Mouse (Mus musculus): ENCODE data around the gene Rpl23. TPM values are rescaled to one million over a fixed set of nuclear protein-coding genes. Genes with fewer than 3 reads are reported as not detected.
A peak's percentile ranks its signal among the peaks of the same experiment; 100 is the strongest.

The Rpl23 gene
- polyA plus RNA-seq, 1 experiment from 2014 or later = 842 TPM

DNA sequence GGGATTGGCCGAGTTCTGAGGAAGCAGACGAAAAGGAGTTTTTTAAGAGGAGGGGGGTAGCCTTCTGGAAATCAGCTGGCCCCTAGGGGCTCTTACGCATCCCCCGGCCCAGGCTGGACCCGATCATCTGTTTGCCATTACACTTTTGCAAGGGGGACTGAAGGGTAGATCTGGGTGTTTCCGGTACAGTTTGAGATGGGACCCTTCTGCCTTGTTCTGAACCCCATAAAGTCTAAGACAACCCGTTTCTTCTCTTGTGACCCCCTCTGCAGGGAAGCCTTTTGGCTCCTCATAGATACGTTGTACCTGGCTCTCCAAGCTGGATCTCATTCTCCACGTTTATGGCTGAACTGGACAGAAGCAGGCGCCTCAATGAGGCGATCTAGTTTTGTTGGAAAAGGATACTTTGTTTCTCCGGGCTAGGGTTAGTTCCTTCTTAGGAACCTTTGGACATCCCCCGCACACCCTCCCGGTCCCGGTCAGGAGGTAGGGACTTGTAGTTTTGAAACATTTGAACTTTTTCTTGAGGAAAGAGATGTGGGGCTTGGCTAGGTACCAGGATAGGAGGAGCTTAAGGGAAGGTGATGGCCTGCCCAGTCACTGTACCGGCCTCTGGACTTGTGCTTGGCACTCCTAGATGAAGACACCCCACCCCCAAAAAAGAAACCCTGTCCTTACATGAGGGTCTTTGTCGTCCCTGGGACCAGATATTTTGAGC is 18.6 kb upstream of the Rpl23 start:
- Histone ChIP-seq H3K27me3 (replicated peaks; ENCODE audit: control insufficient read depth, insufficient read depth, low read length) (no peaks in the 10 kb centered on the region), H3K4me1 (replicated peaks; ENCODE audit: control insufficient read depth, insufficient read depth, low read length) (peaks cover 46% of the 10 kb centered on the region), H3K36me3 (ENCODE audit: control insufficient read depth, insufficient read depth, low read length) (0 out of 2 replicates have a peak, but pooled peaks cover 2% of the 10 kb centered on the region), H3K4me3 (ENCODE audit: low read depth, low read length) (peak overlapping the region; percentile 64), H3K9ac (ENCODE audit: low read depth, low read length) (peak overlapping the region; percentile 72), H3K9me3 (ENCODE audit: control insufficient read depth, low read length) (no peaks in the 10 kb centered on the region), H3K4me2 (peak overlapping the region; percentile 72), H3K27ac (ENCODE audit: low read depth, low read length) (peak overlapping the region; percentile 86)
- ATAC-seq (replicated peaks; ENCODE audit: low FRiP score) (no peak), DNase-seq (ENCODE audit: low spot score) (no peak)
- 10% methylated on average over 17 of the region's 17 CpGs for WGBS

DNA sequence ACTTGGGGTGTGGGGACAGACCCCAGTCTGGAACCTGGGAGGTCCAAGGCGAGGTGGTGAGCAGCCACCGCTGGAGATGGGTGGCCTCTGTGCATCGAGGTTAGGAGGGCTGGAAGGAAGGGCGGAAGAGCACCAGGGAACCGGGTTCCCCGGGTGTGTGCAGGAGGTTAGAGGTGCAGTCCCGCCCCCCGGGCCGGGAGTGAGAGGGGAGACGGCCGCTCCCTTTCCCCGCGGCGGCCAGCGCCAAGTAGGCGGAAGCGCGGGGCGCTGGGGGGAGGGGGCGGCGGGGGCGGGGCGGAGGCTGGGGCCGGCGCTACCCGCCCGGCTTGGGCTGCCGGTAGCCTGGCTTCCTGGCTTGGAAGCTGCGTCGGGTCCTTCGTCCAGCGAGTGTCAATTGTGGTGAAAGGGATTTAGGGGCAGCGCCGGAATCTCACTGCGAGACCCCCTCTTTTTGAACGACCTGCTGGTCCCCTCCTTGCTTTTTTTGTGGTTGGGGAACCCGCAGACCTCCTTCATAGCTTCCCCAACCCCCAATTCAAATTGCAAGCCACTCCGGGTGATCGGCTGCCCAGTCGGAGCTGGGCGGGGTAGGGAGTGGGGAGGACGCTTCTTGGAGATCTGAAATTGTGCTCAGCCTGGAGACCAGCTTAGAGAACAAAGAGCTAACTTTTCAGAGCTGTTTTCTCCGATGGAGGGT is 17.9 kb upstream of the Rpl23 start:
- Histone ChIP-seq H3K4me1 (replicated peaks; ENCODE audit: control insufficient read depth, insufficient read depth, low read length) (peaks cover 39% of the 10 kb centered on the region), H3K27me3 (replicated peaks; ENCODE audit: control insufficient read depth, insufficient read depth, low read length) (no peaks in the 10 kb centered on the region), H3K9ac (ENCODE audit: low read depth, low read length) (peak overlapping the region; percentile 72), H3K27ac (ENCODE audit: low read depth, low read length) (peak overlapping the region; percentile 86), H3K36me3 (ENCODE audit: control insufficient read depth, insufficient read depth, low read length) (0 out of 2 replicates have a peak, but pooled peaks cover 2% of the 10 kb centered on the region), H3K9me3 (ENCODE audit: control insufficient read depth, low read length) (no peaks in the 10 kb centered on the region), H3K4me3 (ENCODE audit: low read depth, low read length) (peak overlapping the region; percentile 64), H3K4me2 (peak overlapping the region; percentile 72)
- peak; percentile 63 for ATAC-seq (replicated peaks; ENCODE audit: low FRiP score)
- under 1% methylated on average over 37 of the region's 43 CpGs for WGBS
- peak; percentile 80 for DNase-seq (ENCODE audit: low spot score)

DNA sequence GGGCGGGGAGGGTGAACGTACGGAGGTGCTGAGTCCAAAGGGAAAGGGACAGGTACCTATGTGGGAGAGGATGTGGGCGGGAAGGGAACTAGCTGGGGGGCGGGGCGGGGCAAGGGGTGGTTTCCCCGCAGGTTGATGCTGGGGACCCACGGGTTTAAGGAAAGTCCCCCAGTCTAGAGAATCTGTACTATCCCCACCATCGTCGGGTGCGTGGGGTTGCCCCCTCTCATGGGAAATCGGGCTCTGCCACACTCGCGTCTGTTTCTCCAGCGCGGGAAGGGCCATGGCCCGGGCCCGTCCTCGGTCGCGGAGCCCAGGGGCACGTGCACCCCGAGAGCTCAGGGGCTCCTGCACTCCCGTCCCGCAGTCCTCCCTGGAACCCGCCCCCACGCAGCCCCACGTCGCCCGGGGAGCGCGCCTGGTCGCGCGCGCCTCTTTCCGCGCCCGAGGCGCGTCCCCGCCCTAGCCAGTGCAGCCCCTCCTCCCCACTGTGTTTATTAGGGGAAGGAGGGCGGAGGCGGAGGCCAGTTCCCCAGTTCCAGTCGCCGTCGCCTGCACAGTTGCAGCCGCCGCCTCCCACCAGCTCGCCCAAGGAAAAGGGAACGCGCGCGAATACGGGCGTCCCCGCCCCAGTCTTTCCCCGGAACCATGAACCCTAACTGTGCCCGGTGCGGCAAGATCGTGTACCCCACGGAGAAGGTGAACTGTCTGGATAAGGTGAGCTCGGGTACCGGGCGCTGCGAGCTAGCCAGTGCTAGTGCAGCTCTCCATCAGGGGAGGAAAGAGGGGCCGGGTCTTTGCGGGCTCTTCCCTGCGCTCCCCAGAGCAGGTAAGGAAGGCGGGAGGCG is 17.1 kb upstream of the Rpl23 start:
- peak; percentile 79 for ATAC-seq (replicated peaks; ENCODE audit: low FRiP score)
- Histone ChIP-seq H3K9me3 (ENCODE audit: control insufficient read depth, low read length) (no peaks in the 10 kb centered on the region), H3K27me3 (replicated peaks; ENCODE audit: control insufficient read depth, insufficient read depth, low read length) (no peaks in the 10 kb centered on the region), H3K36me3 (ENCODE audit: control insufficient read depth, insufficient read depth, low read length) (0 out of 2 replicates have a peak, but pooled peaks cover 2% of the 10 kb centered on the region), H3K27ac (ENCODE audit: low read depth, low read length) (peak overlapping the region; percentile 86), H3K4me3 (ENCODE audit: low read depth, low read length) (peak overlapping the region; percentile 64), H3K9ac (ENCODE audit: low read depth, low read length) (peak overlapping the region; percentile 72), H3K4me1 (replicated peaks; ENCODE audit: control insufficient read depth, insufficient read depth, low read length) (peaks cover 31% of the 10 kb centered on the region), H3K4me2 (peak overlapping the region; percentile 72)
- DNase-seq (ENCODE audit: low spot score) = peak; percentile 89
- under 1% methylated on average over 71 of the region's 71 CpGs for WGBS

DNA sequence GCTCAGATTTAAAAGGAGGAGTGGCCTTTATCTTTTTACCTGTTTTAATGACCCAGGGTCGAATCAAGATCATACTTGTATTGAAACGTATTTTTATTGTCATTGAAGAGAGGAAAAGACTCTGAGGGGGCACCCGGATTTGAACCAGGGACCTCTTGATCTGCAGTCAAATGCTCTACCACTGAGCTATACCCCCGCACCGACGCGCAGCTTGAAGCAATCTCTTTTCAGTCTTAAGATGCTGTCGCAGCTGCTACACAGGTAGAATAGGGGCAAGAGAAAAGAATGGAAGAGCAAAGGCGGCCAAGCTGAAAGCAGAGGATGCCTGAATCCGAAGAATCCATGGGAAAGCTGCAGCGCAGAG is 16.5 kb upstream of the Rpl23 start, which contains the start of gene Lasp1:
Gene Lasp1, plus strand, starts transcription at position 219 of the 364 bp plus-strand sequence.
- peak; percentile 96 for DNase-seq (ENCODE audit: low spot score)
- H3K27ac ChIP-seq (ENCODE audit: low read depth, low read length) = peak within 1 kb of the TSS; percentile 86
- peak within 1 kb of the TSS; percentile 72 for H3K4me2 ChIP-seq
- no peaks in the 10 kb centered on the region for H3K9me3 ChIP-seq (ENCODE audit: control insufficient read depth, low read length)
- H3K4me1 ChIP-seq (replicated peaks; ENCODE audit: control insufficient read depth, insufficient read depth, low read length) = peaks cover 25% of the 10 kb centered on the region
- under 1% methylated on average over 11 of the region's 11 CpGs for WGBS
- H3K27me3 ChIP-seq (replicated peaks; ENCODE audit: control insufficient read depth, insufficient read depth, low read length) = no peaks in the 10 kb centered on the region
- H3K36me3 ChIP-seq (ENCODE audit: control insufficient read depth, insufficient read depth, low read length) = 0 out of 2 replicates have a peak, but pooled peaks cover 2% of the 10 kb centered on the region
- ATAC-seq (replicated peaks; ENCODE audit: low FRiP score) = peak; percentile 48
- H3K4me3 ChIP-seq (ENCODE audit: low read depth, low read length) = peak within 1 kb of the TSS; percentile 64
- peak within 1 kb of the TSS; percentile 72 for H3K9ac ChIP-seq (ENCODE audit: low read depth, low read length)

DNA sequence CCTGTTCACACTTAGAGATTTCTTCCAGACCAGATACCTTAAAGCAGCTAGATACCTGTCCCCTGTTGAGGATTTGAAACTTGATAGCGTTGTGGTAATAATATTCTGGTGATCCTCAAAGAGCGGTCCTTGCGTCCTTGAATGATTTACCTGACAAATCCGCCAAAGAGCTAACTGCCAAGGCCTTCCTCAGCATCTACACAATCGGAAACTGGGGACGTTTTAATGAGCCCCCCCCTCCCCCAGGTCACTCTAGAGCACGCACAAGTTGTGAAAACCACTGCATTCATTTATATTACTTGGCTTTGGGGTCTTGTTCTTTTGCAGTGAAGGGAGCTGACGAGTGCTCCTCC is 15.8 kb upstream of the Rpl23 start:
- Histone ChIP-seq H3K27ac (ENCODE audit: low read depth, low read length) (no peak overlapping the region), H3K4me3 (ENCODE audit: low read depth, low read length) (peak overlapping the region; percentile 64), H3K9ac (ENCODE audit: low read depth, low read length) (no peak overlapping the region), H3K4me2 (peak overlapping the region; percentile 72), H3K9me3 (ENCODE audit: control insufficient read depth, low read length) (no peaks in the 10 kb centered on the region), H3K27me3 (replicated peaks; ENCODE audit: control insufficient read depth, insufficient read depth, low read length) (no peaks in the 10 kb centered on the region), H3K4me1 (replicated peaks; ENCODE audit: control insufficient read depth, insufficient read depth, low read length) (peaks cover 22% of the 10 kb centered on the region), H3K36me3 (ENCODE audit: control insufficient read depth, insufficient read depth, low read length) (0 out of 2 replicates have a peak, but pooled peaks cover 2% of the 10 kb centered on the region)
- no peak for DNase-seq (ENCODE audit: low spot score)
- 44% methylated on average over 8 of the region's 8 CpGs for WGBS
- no peak for ATAC-seq (replicated peaks; ENCODE audit: low FRiP score)

DNA sequence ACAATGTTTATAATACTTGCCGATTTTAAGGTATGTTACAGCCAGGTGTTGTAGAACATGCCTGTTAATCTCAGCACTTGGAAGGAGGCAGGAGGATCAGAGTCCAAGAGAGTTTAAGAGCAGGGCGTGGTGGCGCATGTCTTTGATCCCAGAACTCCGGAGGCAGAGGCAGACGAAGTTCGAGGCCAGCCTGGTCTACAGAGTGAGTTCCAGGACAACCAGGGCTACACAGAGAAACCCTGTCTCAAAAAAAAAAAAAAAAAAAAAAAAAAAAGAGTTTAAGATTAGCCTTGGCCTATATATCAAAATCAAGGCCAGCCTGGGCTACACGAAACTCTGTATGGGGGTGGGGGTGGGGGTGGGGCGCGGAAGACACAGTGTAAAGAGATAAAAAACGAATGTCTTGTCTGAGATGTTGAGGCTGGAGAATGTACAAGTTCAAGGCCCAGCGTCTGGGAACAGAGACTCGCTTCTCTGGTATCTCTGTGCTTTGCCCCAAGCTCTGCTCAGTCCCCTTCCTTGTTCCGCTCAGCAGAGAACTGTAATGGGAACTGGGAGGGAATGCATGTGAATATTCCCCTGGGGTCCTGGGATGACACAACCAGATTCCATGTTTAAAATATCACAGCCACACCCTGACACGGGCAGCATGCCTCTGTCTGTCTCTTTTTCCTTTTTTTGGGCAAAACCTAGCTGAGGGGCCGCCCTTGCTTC is 15.3 kb upstream of the Rpl23 start:
- DNase-seq (ENCODE audit: low spot score) (no peak), ATAC-seq (replicated peaks; ENCODE audit: low FRiP score) (no peak)
- H3K9me3 ChIP-seq (ENCODE audit: control insufficient read depth, low read length) = no peaks in the 10 kb centered on the region
- H3K4me2 ChIP-seq = peak overlapping the region; percentile 72
- no peaks in the 10 kb centered on the region for H3K27me3 ChIP-seq (replicated peaks; ENCODE audit: control insufficient read depth, insufficient read depth, low read length)
- peaks cover 22% of the 10 kb centered on the region for H3K4me1 ChIP-seq (replicated peaks; ENCODE audit: control insufficient read depth, insufficient read depth, low read length)
- 47% methylated on average over 15 of the region's 15 CpGs for WGBS
- no peak overlapping the region for H3K27ac ChIP-seq (ENCODE audit: low read depth, low read length)
- no peak overlapping the region for H3K9ac ChIP-seq (ENCODE audit: low read depth, low read length)
- 0 out of 2 replicates have a peak, but pooled peaks cover 2% of the 10 kb centered on the region for H3K36me3 ChIP-seq (ENCODE audit: control insufficient read depth, insufficient read depth, low read length)
- peak overlapping the region; percentile 64 for H3K4me3 ChIP-seq (ENCODE audit: low read depth, low read length)

DNA sequence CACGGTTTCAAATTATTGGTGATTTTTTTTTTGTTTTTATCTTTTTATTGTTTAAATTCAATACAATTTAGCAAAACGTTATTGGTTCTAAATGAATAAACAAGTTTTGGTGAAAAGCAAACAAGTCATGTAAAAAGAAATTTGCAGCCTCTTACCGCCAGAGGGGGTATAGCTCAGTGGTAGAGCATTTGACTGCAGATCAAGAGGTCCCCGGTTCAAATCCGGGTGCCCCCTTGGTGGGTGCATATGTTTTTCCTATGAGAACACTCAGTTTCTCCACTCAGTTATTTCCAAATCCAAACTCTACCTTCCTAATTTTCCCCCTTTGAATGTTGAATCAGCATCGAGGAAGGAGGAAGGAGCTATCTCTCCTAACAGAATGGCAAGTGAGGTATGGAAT is 14.7 kb upstream of the Rpl23 start:
- ATAC-seq (replicated peaks; ENCODE audit: low FRiP score) (no peak), DNase-seq (ENCODE audit: low spot score) (peak; percentile 66)
- 4% methylated on average over 6 of the region's 6 CpGs for WGBS
- H3K36me3 ChIP-seq (ENCODE audit: control insufficient read depth, insufficient read depth, low read length) = no peaks in the 10 kb centered on the region
- no peaks in the 10 kb centered on the region for H3K9me3 ChIP-seq (ENCODE audit: control insufficient read depth, low read length)
- H3K4me3 ChIP-seq (ENCODE audit: low read depth, low read length) = 0 out of 2 replicates have a peak overlapping the region, but pooled peaks have one; percentile 12
- H3K27me3 ChIP-seq (replicated peaks; ENCODE audit: control insufficient read depth, insufficient read depth, low read length) = no peaks in the 10 kb centered on the region
- peaks cover 18% of the 10 kb centered on the region for H3K4me1 ChIP-seq (replicated peaks; ENCODE audit: control insufficient read depth, insufficient read depth, low read length)
- H3K27ac ChIP-seq (ENCODE audit: low read depth, low read length) = no peak overlapping the region
- H3K4me2 ChIP-seq = peak overlapping the region; percentile 39; the same call in 1 of the 2 replicates
- no peak overlapping the region for H3K9ac ChIP-seq (ENCODE audit: low read depth, low read length)

DNA sequence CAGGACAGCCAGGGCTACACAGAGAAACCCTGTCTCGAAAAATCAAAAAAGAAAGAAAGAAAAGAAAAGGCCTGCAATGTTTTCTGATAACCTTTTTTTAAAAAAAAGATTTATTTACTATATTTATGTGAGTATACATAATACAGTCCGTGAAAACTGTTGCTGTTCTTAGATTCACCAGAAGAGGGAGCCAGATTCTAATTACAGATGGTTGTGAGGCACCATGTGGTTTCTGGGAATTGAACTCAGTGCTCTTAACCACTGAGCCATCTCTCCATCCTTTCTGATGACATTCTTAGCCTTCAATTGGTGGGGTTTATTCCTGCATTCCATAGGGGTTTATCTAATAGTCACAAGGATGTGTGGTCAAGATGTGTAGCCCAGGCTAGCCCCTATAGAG is 10.9 kb upstream of the Rpl23 start:
- Histone ChIP-seq H3K4me3 (ENCODE audit: low read depth, low read length) (no peak overlapping the region), H3K27ac (ENCODE audit: low read depth, low read length) (no peak overlapping the region), H3K4me1 (replicated peaks; ENCODE audit: control insufficient read depth, insufficient read depth, low read length) (peaks cover 6% of the 10 kb centered on the region), H3K9ac (ENCODE audit: low read depth, low read length) (no peak overlapping the region), H3K27me3 (replicated peaks; ENCODE audit: control insufficient read depth, insufficient read depth, low read length) (no peaks in the 10 kb centered on the region), H3K9me3 (ENCODE audit: control insufficient read depth, low read length) (no peaks in the 10 kb centered on the region), H3K36me3 (ENCODE audit: control insufficient read depth, insufficient read depth, low read length) (no peaks in the 10 kb centered on the region), H3K4me2 (no peak overlapping the region)
- 3% methylated on average over 2 of the region's 2 CpGs for WGBS
- no peak for DNase-seq (ENCODE audit: low spot score)
- no peak for ATAC-seq (replicated peaks; ENCODE audit: low FRiP score)

Data from liver, embryonic 11.5 days (tissue).